Mouse (Mus musculus): ENCODE measurements at regions not wholly inside any gene's neighbourhood (a gene's known extent, or its start where the extent isn't known, plus 50 kb on each side); places are given as distances from the start of the nearest gene placed in this dataset.

DNA sequence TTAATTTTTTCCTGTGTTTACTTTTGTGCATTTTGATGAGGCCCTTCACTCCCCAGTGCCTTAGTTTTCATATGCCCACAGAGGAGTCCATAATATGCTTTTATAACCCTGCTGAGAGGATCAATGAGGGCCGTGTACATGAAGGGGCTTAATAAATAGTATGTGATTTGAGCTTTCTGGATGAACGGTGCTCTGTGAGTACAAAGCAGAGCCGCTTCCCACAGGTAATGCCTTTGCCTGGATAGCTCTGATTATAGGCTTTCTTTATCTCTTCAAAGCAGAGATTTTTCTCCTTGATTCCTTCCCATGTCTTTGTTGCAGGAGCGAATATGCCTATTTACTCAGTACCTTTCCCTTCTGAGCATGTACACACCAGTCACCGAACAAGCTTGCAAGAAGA, 217.8 kb downstream of the Izumo3 start:
- no peak for DNase-seq (ENCODE audit: low read depth, low spot score)

DNA sequence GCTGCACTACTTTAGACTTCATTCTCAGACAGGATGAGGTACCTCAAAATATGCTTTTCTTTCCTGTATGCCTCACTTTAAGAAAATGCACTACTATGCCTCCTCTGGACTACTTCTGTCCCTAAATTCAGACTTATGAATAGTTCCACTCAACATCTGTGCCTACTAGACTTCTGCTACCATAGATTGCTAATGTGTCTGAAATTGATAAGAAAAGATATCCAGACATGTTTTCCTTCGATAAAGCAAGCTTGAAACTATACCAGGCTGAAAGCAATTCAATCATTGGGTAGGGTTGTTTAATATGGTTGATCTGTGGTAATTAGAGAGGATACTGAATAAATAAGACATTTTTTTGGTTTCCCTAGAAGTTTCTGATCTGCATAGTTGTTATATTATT, 239.9 kb downstream of the Izumo3 start:
- peak; percentile 49 for DNase-seq (ENCODE audit: low read depth, low spot score)

DNA sequence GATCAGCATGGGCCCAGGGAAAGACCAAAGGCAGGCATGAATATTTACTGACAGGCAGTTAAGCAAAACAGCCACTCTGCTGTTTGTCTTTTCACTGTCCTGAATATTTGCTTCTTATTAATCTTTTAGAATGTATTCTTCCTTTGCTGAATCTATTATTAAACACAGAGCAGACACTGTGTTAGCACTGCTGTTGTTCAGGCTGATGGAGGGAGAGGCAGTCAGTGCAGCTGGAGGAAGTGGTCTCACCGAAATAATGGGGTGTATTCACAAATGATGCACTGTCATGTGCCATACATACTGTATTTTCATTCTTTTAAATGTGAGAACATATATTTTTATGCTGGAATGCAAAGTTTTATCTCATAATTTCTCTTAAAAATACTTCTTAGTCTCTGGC, 241.9 kb downstream of the Izumo3 start:
- DNase-seq (ENCODE audit: low read depth, low spot score), result no peak

DNA sequence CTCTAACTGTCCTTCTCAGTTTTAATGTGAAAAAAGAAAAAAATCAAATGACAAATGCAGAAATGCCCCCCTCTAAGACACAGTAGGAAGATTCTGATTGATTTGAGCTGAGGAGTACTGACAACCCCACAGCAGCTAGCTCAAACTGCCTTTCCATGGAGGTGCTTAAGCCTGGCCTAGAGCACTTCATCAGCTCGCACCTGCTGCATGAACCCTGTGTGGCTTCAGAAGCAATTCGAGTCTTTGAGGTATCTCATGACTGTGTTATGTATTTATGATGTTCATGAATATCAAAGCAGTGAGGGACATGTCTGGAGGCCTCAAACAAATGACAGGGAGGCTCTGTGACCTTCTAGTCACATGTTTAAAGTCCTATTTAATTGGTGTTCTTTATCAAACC, 255.6 kb downstream of the Izumo3 start:
- DNase-seq (ENCODE audit: low read depth, low spot score), result no peak
